Mouse (Mus musculus): ENCODE results near the gene Cavin1. TPM values are rescaled to one million over a fixed set of nuclear protein-coding genes. Genes with fewer than 3 reads are reported as not detected.
A peak's percentile ranks its signal among the peaks of the same experiment; 100 is the strongest.

The Cavin1 gene
- polyA plus RNA-seq, 1 experiment from 2014 or later, result 10.2 TPM

GRCm38 (mm10) chr11:100965760-100966159, 4.9 kb downstream of the Cavin1 start:
- DNase-seq (ENCODE audit: low spot score) (no peak), ATAC-seq (ENCODE audit: insufficient number of reproducible peaks, low FRiP score, low TSS enrichment, low read depth) (no peak)
- H3K27ac ChIP-seq (replicated peaks; ENCODE audit: low read depth, low read length), result no peak overlapping the region
- peaks cover 15% of the 10 kb centered on the region for H3K4me1 ChIP-seq (ENCODE audit: control insufficient read depth, insufficient read depth, low read length)
- H3K9me3 ChIP-seq (ENCODE audit: control insufficient read depth, low read length), result no peaks in the 10 kb centered on the region
- H3K4me3 ChIP-seq (ENCODE audit: low read depth, low read length), result no peak overlapping the region
- no peak overlapping the region for H3K4me2 ChIP-seq (ENCODE audit: low read depth, severe bottlenecking)
- 83% methylated on average over 6 of the region's 6 CpGs for WGBS
- H3K36me3 ChIP-seq (ENCODE audit: control insufficient read depth, insufficient read depth, low read length), result no peaks in the 10 kb centered on the region
- no peak overlapping the region for H3K9ac ChIP-seq (ENCODE audit: low read length)
- H3K27me3 ChIP-seq (ENCODE audit: control insufficient read depth, insufficient read depth, low read length), result peaks cover 51% of the 10 kb centered on the region

- DNase-seq (ENCODE audit: low spot score) (no peak), ATAC-seq (ENCODE audit: insufficient number of reproducible peaks, low FRiP score, low TSS enrichment, low read depth) (no peak)
- WGBS, result 87% methylated on average over 6 of the region's 6 CpGs
- no peaks in the 10 kb centered on the region for H3K36me3 ChIP-seq (ENCODE audit: control insufficient read depth, insufficient read depth, low read length)
- no peak overlapping the region for H3K27ac ChIP-seq (replicated peaks; ENCODE audit: low read depth, low read length)
- no peaks in the 10 kb centered on the region for H3K9me3 ChIP-seq (ENCODE audit: control insufficient read depth, low read length)
- no peak overlapping the region for H3K4me3 ChIP-seq (ENCODE audit: low read depth, low read length)
- no peak overlapping the region for H3K9ac ChIP-seq (ENCODE audit: low read length)
- H3K4me2 ChIP-seq (ENCODE audit: low read depth, severe bottlenecking), result no peak overlapping the region
- H3K27me3 ChIP-seq (ENCODE audit: control insufficient read depth, insufficient read depth, low read length), result peaks cover 44% of the 10 kb centered on the region
- H3K4me1 ChIP-seq (ENCODE audit: control insufficient read depth, insufficient read depth, low read length), result peaks cover 10% of the 10 kb centered on the region
These were observed 5.7 kb downstream of the Cavin1 start for GRCm38 (mm10) chr11:100964901-100965542.

GRCm38 (mm10) chr11:100964180-100964579, 6.5 kb downstream of the Cavin1 start:
- no peak overlapping the region for H3K4me2 ChIP-seq (ENCODE audit: low read depth, severe bottlenecking)
- no peak overlapping the region for H3K27ac ChIP-seq (replicated peaks; ENCODE audit: low read depth, low read length)
- H3K9me3 ChIP-seq (ENCODE audit: control insufficient read depth, low read length), result no peaks in the 10 kb centered on the region
- no peak overlapping the region for H3K9ac ChIP-seq (ENCODE audit: low read length)
- ATAC-seq (ENCODE audit: insufficient number of reproducible peaks, low FRiP score, low TSS enrichment, low read depth) (no peak), DNase-seq (ENCODE audit: low spot score) (no peak)
- 83% methylated on average over 7 of the region's 7 CpGs for WGBS
- no peaks in the 10 kb centered on the region for H3K36me3 ChIP-seq (ENCODE audit: control insufficient read depth, insufficient read depth, low read length)
- no peak overlapping the region for H3K4me3 ChIP-seq (ENCODE audit: low read depth, low read length)
- H3K4me1 ChIP-seq (ENCODE audit: control insufficient read depth, insufficient read depth, low read length), result peaks cover 4% of the 10 kb centered on the region
- H3K27me3 ChIP-seq (ENCODE audit: control insufficient read depth, insufficient read depth, low read length), result peaks cover 38% of the 10 kb centered on the region

GRCm38 (mm10) chr11:100963647-100964046, 7.0 kb downstream of the Cavin1 start:
- H3K27ac ChIP-seq (replicated peaks; ENCODE audit: low read depth, low read length), result no peak overlapping the region
- H3K27me3 ChIP-seq (ENCODE audit: control insufficient read depth, insufficient read depth, low read length), result peaks cover 38% of the 10 kb centered on the region
- H3K36me3 ChIP-seq (ENCODE audit: control insufficient read depth, insufficient read depth, low read length), result no peaks in the 10 kb centered on the region
- DNase-seq (ENCODE audit: low spot score), result no peak
- H3K9me3 ChIP-seq (ENCODE audit: control insufficient read depth, low read length), result no peaks in the 10 kb centered on the region
- no peak overlapping the region for H3K4me3 ChIP-seq (ENCODE audit: low read depth, low read length)
- no peak for ATAC-seq (ENCODE audit: insufficient number of reproducible peaks, low FRiP score, low TSS enrichment, low read depth)
- H3K4me2 ChIP-seq (ENCODE audit: low read depth, severe bottlenecking), result no peak overlapping the region
- H3K4me1 ChIP-seq (ENCODE audit: control insufficient read depth, insufficient read depth, low read length), result 0 out of 2 replicates have a peak, but pooled peaks cover 4% of the 10 kb centered on the region
- WGBS, result 79% methylated on average over 9 of the region's 9 CpGs
- no peak overlapping the region for H3K9ac ChIP-seq (ENCODE audit: low read length)

- peaks cover 39% of the 10 kb centered on the region for H3K27me3 ChIP-seq (ENCODE audit: control insufficient read depth, insufficient read depth, low read length)
- H3K4me2 ChIP-seq (ENCODE audit: low read depth, severe bottlenecking), result no peak overlapping the region
- DNase-seq (ENCODE audit: low spot score) (no peak), ATAC-seq (ENCODE audit: insufficient number of reproducible peaks, low FRiP score, low TSS enrichment, low read depth) (peak; percentile 35; the same call in 1 of the 2 replicates)
- no peak overlapping the region for H3K27ac ChIP-seq (replicated peaks; ENCODE audit: low read depth, low read length)
- H3K9me3 ChIP-seq (ENCODE audit: control insufficient read depth, low read length), result no peaks in the 10 kb centered on the region
- no peak overlapping the region for H3K9ac ChIP-seq (ENCODE audit: low read length)
- 0 out of 2 replicates have a peak, but pooled peaks cover 4% of the 10 kb centered on the region for H3K4me1 ChIP-seq (ENCODE audit: control insufficient read depth, insufficient read depth, low read length)
- 62% methylated on average over 9 of the region's 9 CpGs for WGBS
- H3K4me3 ChIP-seq (ENCODE audit: low read depth, low read length), result no peak overlapping the region
- H3K36me3 ChIP-seq (ENCODE audit: control insufficient read depth, insufficient read depth, low read length), result no peaks in the 10 kb centered on the region
These were observed 8.2 kb downstream of the Cavin1 start for GRCm38 (mm10) chr11:100962371-100962911.

- Histone ChIP-seq H3K36me3 (ENCODE audit: control insufficient read depth, insufficient read depth, low read length) (no peaks in the 10 kb centered on the region), H3K27me3 (ENCODE audit: control insufficient read depth, insufficient read depth, low read length) (peaks cover 31% of the 10 kb centered on the region), H3K4me1 (ENCODE audit: control insufficient read depth, insufficient read depth, low read length) (0 out of 2 replicates have a peak, but pooled peaks cover 4% of the 10 kb centered on the region), H3K9me3 (ENCODE audit: control insufficient read depth, low read length) (no peaks in the 10 kb centered on the region), H3K4me3 (ENCODE audit: low read depth, low read length) (no peak overlapping the region), H3K4me2 (ENCODE audit: low read depth, severe bottlenecking) (no peak overlapping the region), H3K9ac (ENCODE audit: low read length) (no peak overlapping the region), H3K27ac (replicated peaks; ENCODE audit: low read depth, low read length) (no peak overlapping the region)
- 13% methylated on average over 6 of the region's 6 CpGs for WGBS
- DNase-seq (ENCODE audit: low spot score) (no peak), ATAC-seq (ENCODE audit: insufficient number of reproducible peaks, low FRiP score, low TSS enrichment, low read depth) (no peak)
These were observed 10.1 kb downstream of the Cavin1 start for GRCm38 (mm10) chr11:100960540-100960939.

GRCm38 (mm10) chr11:100959826-100960225, 10.9 kb downstream of the Cavin1 start:
- H3K27ac ChIP-seq (replicated peaks; ENCODE audit: low read depth, low read length), result no peak overlapping the region
- H3K27me3 ChIP-seq (ENCODE audit: control insufficient read depth, insufficient read depth, low read length), result peaks cover 26% of the 10 kb centered on the region
- no peak for DNase-seq (ENCODE audit: low spot score)
- 33% methylated on average over 3 of the region's 3 CpGs for WGBS
- ATAC-seq (ENCODE audit: insufficient number of reproducible peaks, low FRiP score, low TSS enrichment, low read depth), result no peak
- no peak overlapping the region for H3K4me3 ChIP-seq (ENCODE audit: low read depth, low read length)
- no peak overlapping the region for H3K9ac ChIP-seq (ENCODE audit: low read length)
- no peaks in the 10 kb centered on the region for H3K36me3 ChIP-seq (ENCODE audit: control insufficient read depth, insufficient read depth, low read length)
- no peak overlapping the region for H3K4me2 ChIP-seq (ENCODE audit: low read depth, severe bottlenecking)
- H3K4me1 ChIP-seq (ENCODE audit: control insufficient read depth, insufficient read depth, low read length), result 0 out of 2 replicates have a peak, but pooled peaks cover 4% of the 10 kb centered on the region
- no peaks in the 10 kb centered on the region for H3K9me3 ChIP-seq (ENCODE audit: control insufficient read depth, low read length)

GRCm38 (mm10) chr11:100959464-100959810, 11.2 kb downstream of the Cavin1 start:
- peak overlapping the region; percentile 22 for H3K4me3 ChIP-seq (ENCODE audit: low read depth, low read length)
- H3K4me1 ChIP-seq (ENCODE audit: control insufficient read depth, insufficient read depth, low read length), result 0 out of 2 replicates have a peak, but pooled peaks cover 4% of the 10 kb centered on the region
- no peak overlapping the region for H3K9ac ChIP-seq (ENCODE audit: low read length)
- peaks cover 25% of the 10 kb centered on the region for H3K27me3 ChIP-seq (ENCODE audit: control insufficient read depth, insufficient read depth, low read length)
- H3K36me3 ChIP-seq (ENCODE audit: control insufficient read depth, insufficient read depth, low read length), result no peaks in the 10 kb centered on the region
- peak overlapping the region; percentile 45 for H3K4me2 ChIP-seq (ENCODE audit: low read depth, severe bottlenecking)
- DNase-seq (ENCODE audit: low spot score), result peak; percentile 85
- no peak for ATAC-seq (ENCODE audit: insufficient number of reproducible peaks, low FRiP score, low TSS enrichment, low read depth)
- WGBS, result 4% methylated on average over 14 of the region's 14 CpGs
- no peaks in the 10 kb centered on the region for H3K9me3 ChIP-seq (ENCODE audit: control insufficient read depth, low read length)
- no peak overlapping the region for H3K27ac ChIP-seq (replicated peaks; ENCODE audit: low read depth, low read length)
